Mouse (Mus musculus) bone marrow macrophage, adult 2 months (primary cell): ENCODE data around the gene Tas2r117. TPM values are rescaled to one million over a fixed set of nuclear protein-coding genes. Genes with fewer than 3 reads are reported as not detected.

Source experiments
- H3K27ac ChIP-seq: 2 replicates; pipeline ENCODE4 v1.5.1; 2012; ENCODE audit warnings: low read depth, low read length; ENCODE audit not compliant: insufficient read depth
- H3K4me1 ChIP-seq: 2 replicates; pipeline ENCODE4 v1.6.1; 2012; ENCODE audit warnings: low read length; ENCODE audit not compliant: control insufficient read depth, insufficient read depth
- H3K4me3 ChIP-seq: 2 replicates; pipeline ENCODE4 v1.5.1; 2012; ENCODE audit warnings: mild to moderate bottlenecking, low read length, moderate library complexity; ENCODE audit not compliant: insufficient read depth
- CTCF ChIP-seq: IDR thresholded peaks from 2 replicates; pipeline ENCODE4 v1.5.1; 2012; ENCODE audit warnings: low read depth, mild to moderate bottlenecking, low read length, moderate library complexity
- POLR2A ChIP-seq: IDR thresholded peaks from 2 replicates; pipeline ENCODE4 v1.6.1; 2012; ENCODE audit warnings: mild to moderate bottlenecking, low read depth, low read length, borderline replicate concordance
- polyA plus RNA-seq: library from polyadenylated mRNA; stranded (reverse); fragments of >200 nt; gene quantifications from 2 replicates; pipeline ENCODE4 v1.2.4, GENCODE M21; 2012; ENCODE audit not compliant: missing spikeins, insufficient read depth, insufficient read length

The Tas2r117 gene
- not detected in 2 replicates for polyA plus RNA-seq

DNA sequence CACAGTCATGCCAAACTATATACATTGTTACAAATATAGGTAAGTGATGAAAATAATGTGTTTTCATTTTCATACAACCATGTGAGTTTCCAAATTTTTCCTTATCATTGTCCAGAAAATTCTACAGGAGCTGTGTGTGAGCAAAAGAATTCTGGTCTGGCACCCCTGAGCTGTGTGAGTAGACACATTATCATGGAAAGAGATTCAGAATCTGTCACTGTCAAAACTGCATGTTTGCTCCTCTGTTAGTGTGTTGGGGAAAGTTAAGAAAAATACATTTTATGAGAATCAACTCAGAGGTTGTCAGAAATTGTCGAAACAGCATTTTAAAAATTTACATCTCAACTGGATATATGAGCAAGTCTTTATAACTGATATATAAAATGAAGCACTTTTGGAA lies at the start of gene Tas2r117:
Tas2r117 (plus strand) TSS at position 301 of the 400 bp plus-strand sequence.
- H3K27ac ChIP-seq, result no peak within 1 kb of the TSS
- no peak for TF ChIP-seq CTCF
- TF ChIP-seq POLR2A, result no peak

DNA sequence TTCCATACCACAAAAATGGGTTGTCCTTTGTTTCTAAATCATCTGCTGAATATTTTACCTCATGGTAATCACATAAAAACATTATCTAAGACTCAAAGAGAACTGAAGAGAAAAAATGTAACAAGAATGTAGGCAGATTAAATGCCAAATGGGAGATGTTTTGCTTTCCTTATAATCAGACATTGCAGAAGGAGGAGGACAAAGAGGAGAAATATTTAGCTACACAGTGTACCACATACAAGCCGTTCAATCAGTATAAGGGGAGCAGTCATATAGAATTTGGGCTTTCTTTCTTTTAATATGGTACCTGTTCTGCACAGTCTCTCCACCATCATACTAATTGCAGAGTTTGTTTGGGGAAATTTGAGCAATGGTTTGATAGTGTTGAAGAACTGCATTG lies 48.2 kb upstream of the Tas2r117 start, which contains the start of gene Tas2r124:
Tas2r124 (plus strand) TSS at position 301 of the 400 bp plus-strand sequence.
- H3K27ac ChIP-seq, result no peak within 1 kb of the TSS
- H3K4me1 ChIP-seq, result no peaks in the 10 kb centered on the region
- TF ChIP-seq CTCF (no peak), POLR2A (no peak)
- H3K4me3 ChIP-seq, result no peak within 1 kb of the TSS

More for the DNA sequence above, at the start of gene Tas2r117:
- no peaks in the 10 kb centered on the region for H3K4me1 ChIP-seq
- no peak within 1 kb of the TSS for H3K4me3 ChIP-seq

DNA sequence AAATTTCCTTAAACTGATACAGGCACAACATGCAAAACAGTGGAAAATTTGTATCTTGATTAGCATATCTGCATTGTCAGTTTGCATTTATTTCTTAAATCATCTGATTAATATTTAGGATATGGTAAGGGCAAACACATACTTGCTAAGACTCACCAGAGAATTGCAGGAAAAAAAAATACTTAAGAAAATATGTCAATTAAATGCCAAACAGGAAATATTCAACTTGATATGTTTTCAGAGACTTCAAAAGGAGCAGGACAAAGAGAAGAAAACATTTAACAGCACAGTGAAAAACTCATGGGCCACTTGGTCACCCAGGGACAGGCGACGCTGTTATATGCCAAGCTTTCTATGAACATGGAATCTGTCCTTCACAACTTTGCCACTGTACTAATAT lies 40.8 kb upstream of the Tas2r117 start, which contains the start of gene Tas2r102:
Tas2r102 (plus strand) TSS at position 301 of the 400 bp plus-strand sequence.
- H3K4me3 ChIP-seq, result no peak within 1 kb of the TSS
- no peaks in the 10 kb centered on the region for H3K4me1 ChIP-seq
- TF ChIP-seq POLR2A, result no peak
- TF ChIP-seq CTCF, result no peak
- no peak within 1 kb of the TSS for H3K27ac ChIP-seq

DNA sequence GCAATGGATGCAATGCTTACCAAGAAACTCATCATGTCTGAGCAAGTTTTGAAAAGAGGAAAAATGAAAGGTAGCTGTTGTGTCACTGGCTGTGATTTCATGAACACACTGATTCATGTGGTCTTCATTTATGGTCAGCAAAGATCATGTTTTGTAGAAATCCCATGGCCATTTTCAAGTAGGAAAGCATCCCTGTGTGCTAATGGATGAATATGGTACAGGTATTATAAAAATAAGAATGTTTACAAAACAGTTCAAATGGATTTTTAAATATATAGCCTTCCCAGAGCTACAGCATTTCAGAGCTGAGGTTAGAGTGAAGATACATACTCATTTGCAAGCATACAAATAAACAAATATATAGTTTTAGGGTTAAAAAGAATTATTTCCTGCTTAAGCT lies 24.6 kb upstream of the Tas2r117 start, which contains the start of gene Tas2r136:
Tas2r136 (minus strand) TSS at position 101 of the 400 bp plus-strand sequence.
- H3K27ac ChIP-seq, result no peak within 1 kb of the TSS
- no peak within 1 kb of the TSS for H3K4me3 ChIP-seq
- H3K4me1 ChIP-seq, result no peaks in the 10 kb centered on the region
- no peak for TF ChIP-seq CTCF
- TF ChIP-seq POLR2A, result no peak

DNA sequence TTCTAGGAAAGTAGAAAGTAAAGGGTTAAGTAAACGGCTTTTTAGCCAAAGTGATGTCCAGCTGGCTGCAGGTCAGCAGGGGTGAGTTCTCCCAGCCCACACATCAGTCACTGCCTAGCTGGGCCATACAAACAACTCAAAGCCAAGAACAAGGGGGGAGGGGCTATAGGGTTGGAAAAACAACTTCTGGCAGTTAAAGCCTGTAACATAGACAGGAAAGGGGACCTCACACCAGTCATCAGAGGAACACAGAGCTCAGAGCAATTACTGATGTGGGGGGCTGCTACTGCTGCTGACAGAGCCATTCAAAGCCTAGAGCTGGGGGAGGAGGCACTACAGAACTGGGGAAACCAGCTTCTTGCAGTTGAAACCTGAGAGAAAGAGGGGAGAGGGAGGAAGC lies 7.2 kb upstream of the Tas2r117 start:
- Histone ChIP-seq H3K27ac (no peak overlapping the region), H3K4me3 (no peak overlapping the region), H3K4me1 (no peaks in the 10 kb centered on the region)
- TF ChIP-seq CTCF, result no peak

DNA sequence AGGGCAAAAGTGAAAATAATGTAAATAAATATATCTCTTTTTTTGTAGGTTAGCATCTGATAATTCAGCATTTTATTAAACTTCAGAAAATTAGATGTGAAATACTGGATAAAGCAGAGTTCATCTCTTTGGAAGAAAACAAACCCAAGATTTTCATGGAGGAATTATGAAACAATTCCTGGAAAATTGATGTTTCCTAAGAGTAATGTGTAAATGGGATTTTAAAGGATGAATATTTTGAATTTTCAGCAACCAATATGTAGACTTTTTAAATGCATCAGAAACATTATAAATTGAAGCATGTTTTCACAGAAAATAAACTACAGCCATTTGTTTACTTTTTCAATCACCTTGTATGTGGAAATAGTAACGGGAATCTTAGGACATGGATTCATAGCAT lies 44.2 kb downstream of the Tas2r117 start, which contains the start of gene Tas2r123:
Tas2r123 (plus strand) TSS at position 301 of the 400 bp plus-strand sequence.
- Histone ChIP-seq H3K4me3 (no peak within 1 kb of the TSS), H3K4me1 (no peaks in the 10 kb centered on the region), H3K27ac (no peak within 1 kb of the TSS)
- TF ChIP-seq CTCF, result no peak
- no peak for TF ChIP-seq POLR2A

Other genes with a start within 250 kb of the Tas2r117 start
- not detected in 2 replicates for gene Prh1, start 233.0 kb upstream of the Tas2r117 start, polyA plus RNA-seq
- gene Prp2, start 206.9 kb upstream of the Tas2r117 start, polyA plus RNA-seq, result not detected in 2 replicates
- not detected in 2 replicates for gene A630073D07Rik, start 151.3 kb upstream of the Tas2r117 start, polyA plus RNA-seq
- not detected in 2 replicates for gene Tas2r120, start 145.9 kb upstream of the Tas2r117 start, polyA plus RNA-seq
- not detected in 2 replicates for gene Tas2r121, start 101.8 kb upstream of the Tas2r117 start, polyA plus RNA-seq
- not detected in 2 replicates for gene Tas2r122, start 90.9 kb upstream of the Tas2r117 start, polyA plus RNA-seq
- not detected in 2 replicates for gene Tas2r115, start 64.8 kb upstream of the Tas2r117 start, polyA plus RNA-seq
- not detected in 2 replicates for gene Tas2r124, start 48.1 kb upstream of the Tas2r117 start, polyA plus RNA-seq
- not detected in 2 replicates for gene Tas2r102, start 40.7 kb upstream of the Tas2r117 start, polyA plus RNA-seq
- not detected in 2 replicates for gene Tas2r136, start 24.7 kb upstream of the Tas2r117 start, polyA plus RNA-seq
- gene Tas2r123, start 44.3 kb downstream of the Tas2r117 start, polyA plus RNA-seq, result not detected in 2 replicates
- not detected in 2 replicates for gene Tas2r116, start 52.6 kb downstream of the Tas2r117 start, polyA plus RNA-seq
- not detected in 2 replicates for gene Tas2r110, start 65.2 kb downstream of the Tas2r117 start, polyA plus RNA-seq
- gene Tas2r113, start 90.2 kb downstream of the Tas2r117 start, polyA plus RNA-seq, result not detected in 2 replicates
- gene Tas2r125, start 106.8 kb downstream of the Tas2r117 start, polyA plus RNA-seq, result not detected in 2 replicates
- gene Tas2r129, start 148.3 kb downstream of the Tas2r117 start, polyA plus RNA-seq, result not detected in 2 replicates
- gene Tas2r131, start 155.1 kb downstream of the Tas2r117 start, polyA plus RNA-seq, result not detected in 2 replicates
- gene Tas2r109, start 178.1 kb downstream of the Tas2r117 start, polyA plus RNA-seq, result not detected in 2 replicates
- gene Tas2r103, start 234.3 kb downstream of the Tas2r117 start, polyA plus RNA-seq, result not detected in 2 replicates